Mouse (Mus musculus) 416B (cell line): ENCODE data around the gene Mmachc.

ENCODE experiments used
- DNase-seq: peaks from one replicate; pipeline ENCODE4 v3.0.0; 2011; ENCODE audit warnings: low read depth

Gene Mmachc

GRCm38 (mm10) chr4:116708201-116708764 lies at the start of gene Mmachc, which contains the start of gene Ccdc163:
Mmachc (minus strand) TSS chr4:116708406.
Ccdc163 (plus strand) TSS chr4:116708509.
- peak; percentile 99 for DNase-seq

- no peak for DNase-seq
Observed at GRCm38 (mm10) chr4:116749750-116750149, 41.5 kb upstream of the Mmachc start.

- DNase-seq: no peak
Observed at GRCm38 (mm10) chr4:116738972-116739751, 31.0 kb upstream of the Mmachc start.

- no peak for DNase-seq
Observed at GRCm38 (mm10) chr4:116734996-116735395, 26.8 kb upstream of the Mmachc start.

GRCm38 (mm10) chr4:116732355-116732754 lies 24.1 kb upstream of the Mmachc start:
- no peak for DNase-seq

- DNase-seq: no peak
Observed at GRCm38 (mm10) chr4:116731077-116731476, 22.9 kb upstream of the Mmachc start.

- DNase-seq: no peak
Observed at GRCm38 (mm10) chr4:116729532-116729931, 21.3 kb upstream of the Mmachc start.

GRCm38 (mm10) chr4:116727401-116727800 lies 19.2 kb upstream of the Mmachc start:
- no peak for DNase-seq

GRCm38 (mm10) chr4:116725444-116725843 lies 17.2 kb upstream of the Mmachc start:
- DNase-seq: no peak

GRCm38 (mm10) chr4:116722230-116722629 lies 14.0 kb upstream of the Mmachc start:
- no peak for DNase-seq

- DNase-seq: no peak
Observed at GRCm38 (mm10) chr4:116721098-116721628, 13.0 kb upstream of the Mmachc start.

GRCm38 (mm10) chr4:116720343-116721097 lies 12.3 kb upstream of the Mmachc start, which contains the start of gene Tesk2:
Tesk2 (plus strand) TSS chr4:116720948.
- peak; percentile 100 for DNase-seq

- DNase-seq: peak; percentile 88
Observed at GRCm38 (mm10) chr4:116719396-116719795, 11.2 kb upstream of the Mmachc start.

- DNase-seq: no peak
Observed at GRCm38 (mm10) chr4:116712536-116712935, 4.3 kb upstream of the Mmachc start.

- no peak for DNase-seq
Observed at GRCm38 (mm10) chr4:116710154-116710553, 1.9 kb upstream of the Mmachc start.

- DNase-seq: no peak
Observed at GRCm38 (mm10) chr4:116708791-116709390, 685 bp upstream of the Mmachc start.

GRCm38 (mm10) chr4:116707666-116708065 lies 540 bp downstream of the Mmachc start:
- peak; percentile 43 for DNase-seq

GRCm38 (mm10) chr4:116703804-116704203 lies 4.4 kb downstream of the Mmachc start:
- DNase-seq: peak; percentile 83

- DNase-seq: no peak
Observed at GRCm38 (mm10) chr4:116700964-116701363, 7.2 kb downstream of the Mmachc start.

GRCm38 (mm10) chr4:116698693-116699342 lies 9.4 kb downstream of the Mmachc start:
- no peak for DNase-seq

GRCm38 (mm10) chr4:116693785-116694184 lies 14.4 kb downstream of the Mmachc start:
- DNase-seq: no peak
